Mouse (Mus musculus): ENCODE results near the gene Gigyf1. TPM values are rescaled to one million over a fixed set of nuclear protein-coding genes. Genes with fewer than 3 reads are reported as not detected.
A peak's percentile ranks its signal among the peaks of the same experiment; 100 is the strongest.

The Gigyf1 gene
- polyA plus RNA-seq, 1 experiment from 2014 or later: 20.5 TPM

GRCm38 (mm10) chr5:137565744-137566143 is 47.4 kb downstream of the Gigyf1 start:
- Histone ChIP-seq H3K4me3 (replicated peaks) (no peak overlapping the region), H3K9ac (replicated peaks) (no peak overlapping the region), H3K27ac (no peak overlapping the region), H3K36me3 (peaks cover 36% of the 10 kb centered on the region), H3K9me3 (no peaks in the 10 kb centered on the region), H3K4me1 (replicated peaks) (no peaks in the 10 kb centered on the region), H3K27me3 (no peaks in the 10 kb centered on the region), H3K4me2 (replicated peaks) (no peak overlapping the region)
- WGBS: 82% methylated on average over 6 of the region's 6 CpGs
- no peak for ATAC-seq

GRCm38 (mm10) chr5:137566416-137566815 is 48.1 kb downstream of the Gigyf1 start:
- no peak for ATAC-seq

GRCm38 (mm10) chr5:137568223-137568798 is 50.0 kb downstream of the Gigyf1 start:
- Histone ChIP-seq H3K4me1 (replicated peaks) (no peaks in the 10 kb centered on the region), H3K9ac (replicated peaks) (no peak overlapping the region), H3K27ac (no peak overlapping the region), H3K27me3 (no peaks in the 10 kb centered on the region), H3K4me3 (replicated peaks) (no peak overlapping the region), H3K9me3 (no peaks in the 10 kb centered on the region), H3K36me3 (peaks cover 31% of the 10 kb centered on the region), H3K4me2 (replicated peaks) (no peak overlapping the region)
- WGBS: 85% methylated on average over 8 of the region's 8 CpGs
- ATAC-seq: no peak

More at GRCm38 (mm10) chr5:137566416-137566815, 48.1 kb downstream of the Gigyf1 start:
- Histone ChIP-seq H3K9ac (replicated peaks) (no peak overlapping the region), H3K27ac (no peak overlapping the region), H3K9me3 (no peaks in the 10 kb centered on the region), H3K4me1 (replicated peaks) (no peaks in the 10 kb centered on the region), H3K27me3 (no peaks in the 10 kb centered on the region), H3K36me3 (peaks cover 36% of the 10 kb centered on the region), H3K4me2 (replicated peaks) (no peak overlapping the region), H3K4me3 (replicated peaks) (no peak overlapping the region)
- WGBS: 95% methylated on average over 5 of the region's 5 CpGs

- no peak overlapping the region for H3K27ac ChIP-seq
- no peaks in the 10 kb centered on the region for H3K9me3 ChIP-seq
- no peak overlapping the region for H3K9ac ChIP-seq (replicated peaks)
- peaks cover 31% of the 10 kb centered on the region for H3K36me3 ChIP-seq
- no peak for ATAC-seq
- WGBS: 83% methylated on average over 12 of the region's 12 CpGs
- H3K27me3 ChIP-seq: peaks cover 3% of the 10 kb centered on the region; the same call in 1 of the 2 replicates
- H3K4me2 ChIP-seq (replicated peaks): no peak overlapping the region
- H3K4me1 ChIP-seq (replicated peaks): no peaks in the 10 kb centered on the region
- H3K4me3 ChIP-seq (replicated peaks): no peak overlapping the region
Observed at GRCm38 (mm10) chr5:137569031-137569430, 50.7 kb downstream of the Gigyf1 start.

GRCm38 (mm10) chr5:137569665-137570064 is 51.3 kb downstream of the Gigyf1 start, which contains the start of gene Tfr2:
Gene Tfr2 (plus strand): TSS chr5:137569840.
- H3K9me3 ChIP-seq: no peaks in the 10 kb centered on the region
- H3K9ac ChIP-seq (replicated peaks): no peak within 1 kb of the TSS
- H3K27me3 ChIP-seq: peaks cover 4% of the 10 kb centered on the region; the same call in 1 of the 2 replicates
- 33% methylated on average over 9 of the region's 9 CpGs for WGBS
- peaks cover 25% of the 10 kb centered on the region for H3K36me3 ChIP-seq
- ATAC-seq: no peak
- no peak within 1 kb of the TSS for H3K27ac ChIP-seq
- no peak within 1 kb of the TSS for H3K4me3 ChIP-seq (replicated peaks)
- H3K4me1 ChIP-seq (replicated peaks): peaks cover 6% of the 10 kb centered on the region
- no peak within 1 kb of the TSS for H3K4me2 ChIP-seq (replicated peaks)

- Histone ChIP-seq H3K27ac (no peak overlapping the region), H3K36me3 (peaks cover 20% of the 10 kb centered on the region; the same call in 1 of the 2 replicates), H3K9me3 (no peaks in the 10 kb centered on the region), H3K4me3 (replicated peaks) (no peak overlapping the region), H3K4me1 (replicated peaks) (peaks cover 7% of the 10 kb centered on the region), H3K4me2 (replicated peaks) (no peak overlapping the region), H3K9ac (replicated peaks) (no peak overlapping the region), H3K27me3 (peaks cover 4% of the 10 kb centered on the region; the same call in 1 of the 2 replicates)
- ATAC-seq: no peak
- WGBS: 60% methylated on average over 7 of the region's 7 CpGs
Observed at GRCm38 (mm10) chr5:137570181-137570580, 51.8 kb downstream of the Gigyf1 start.

- ATAC-seq: 0 out of 2 replicates have a peak, but pooled peaks have one; percentile 27
- WGBS: 82% methylated on average over 17 of the region's 17 CpGs
- Histone ChIP-seq H3K4me3 (replicated peaks) (no peak overlapping the region), H3K9ac (replicated peaks) (no peak overlapping the region), H3K36me3 (peaks cover 16% of the 10 kb centered on the region; the same call in 1 of the 2 replicates), H3K4me2 (replicated peaks) (no peak overlapping the region), H3K27ac (no peak overlapping the region), H3K9me3 (no peaks in the 10 kb centered on the region), H3K4me1 (replicated peaks) (peaks cover 7% of the 10 kb centered on the region), H3K27me3 (peaks cover 4% of the 10 kb centered on the region; the same call in 1 of the 2 replicates)
Observed at GRCm38 (mm10) chr5:137570691-137571586, 52.6 kb downstream of the Gigyf1 start.

GRCm38 (mm10) chr5:137574470-137574901 is 56.1 kb downstream of the Gigyf1 start:
- Histone ChIP-seq H3K4me2 (replicated peaks) (peak overlapping the region; percentile 45), H3K27me3 (peaks cover 12% of the 10 kb centered on the region; the same call in 1 of the 2 replicates), H3K36me3 (no peaks in the 10 kb centered on the region), H3K4me3 (replicated peaks) (peak overlapping the region; percentile 16), H3K9ac (replicated peaks) (peak overlapping the region; percentile 17), H3K9me3 (no peaks in the 10 kb centered on the region), H3K27ac (no peak overlapping the region), H3K4me1 (replicated peaks) (peaks cover 7% of the 10 kb centered on the region)
- WGBS: 6% methylated on average over 27 of the region's 27 CpGs
- peak; percentile 58; the same call in 1 of the 2 replicates for ATAC-seq

Small RNA genes lying within 50 kb of the gene (microRNA-seq; reads per million reads assigned to microRNA genes)
- gene Mir6418: 2.5 reads per million, percentile 7 among the genes with 10 or more reads in this experiment

Other genes with a start within 250 kb of the Gigyf1 start
- gene Ache, start 231.0 kb upstream of the Gigyf1 start, polyA plus RNA-seq (2015; fragmentation: Nextera tagmentation; extraction: Ambion mirVana): 11.2 and 11.3 TPM in 2 replicates
- gene Ufsp1, start 223.9 kb upstream of the Gigyf1 start, polyA plus RNA-seq (2015; fragmentation: Nextera tagmentation; extraction: Ambion mirVana): 9.7 and 10.0 TPM in 2 replicates
- 116 and 123 TPM in 2 replicates for gene Srrt, start 210.9 kb upstream of the Gigyf1 start, polyA plus RNA-seq (2015; fragmentation: Nextera tagmentation; extraction: Ambion mirVana)
- gene Trip6, start 204.1 kb upstream of the Gigyf1 start, polyA plus RNA-seq (2015; fragmentation: Nextera tagmentation; extraction: Ambion mirVana): 19.8 and 22.1 TPM in 2 replicates
- 21.8 and 23.4 TPM in 2 replicates for gene Slc12a9, start 185.0 kb upstream of the Gigyf1 start, polyA plus RNA-seq (2015; fragmentation: Nextera tagmentation; extraction: Ambion mirVana)
- 7.5 and 8.6 TPM in 2 replicates for gene Ephb4, start 168.4 kb upstream of the Gigyf1 start, polyA plus RNA-seq (2015; fragmentation: Nextera tagmentation; extraction: Ambion mirVana)
- gene Zan, start 41.5 kb upstream of the Gigyf1 start, polyA plus RNA-seq (2015; fragmentation: Nextera tagmentation; extraction: Ambion mirVana): 0.08 and 0.12 TPM in 2 replicates
- gene Pop7, start 16.0 kb upstream of the Gigyf1 start, polyA plus RNA-seq (2015; fragmentation: Nextera tagmentation; extraction: Ambion mirVana): 74.0 and 82.0 TPM in 2 replicates
- gene Epo, start 14.7 kb downstream of the Gigyf1 start, polyA plus RNA-seq (2015; fragmentation: Nextera tagmentation; extraction: Ambion mirVana): not detected in 2 replicates
- 520 and 545 TPM in 2 replicates for gene Gnb2, start 15.0 kb downstream of the Gigyf1 start, polyA plus RNA-seq (2015; fragmentation: Nextera tagmentation; extraction: Ambion mirVana)
- gene Actl6b, start 35.0 kb downstream of the Gigyf1 start, polyA plus RNA-seq (2015; fragmentation: Nextera tagmentation; extraction: Ambion mirVana): 231 and 235 TPM in 2 replicates
- 2.4 and 3.6 TPM in 2 replicates for gene Tfr2, start 51.3 kb downstream of the Gigyf1 start, polyA plus RNA-seq (2015; fragmentation: Nextera tagmentation; extraction: Ambion mirVana)
- gene Mospd3, start 82.5 kb downstream of the Gigyf1 start, polyA plus RNA-seq (2015; fragmentation: Nextera tagmentation; extraction: Ambion mirVana): 37.6 and 43.1 TPM in 2 replicates
- gene Pcolce, start 95.2 kb downstream of the Gigyf1 start, polyA plus RNA-seq (2015; fragmentation: Nextera tagmentation; extraction: Ambion mirVana): 9.0 and 10.5 TPM in 2 replicates
- 0.23 and 0.32 TPM in 2 replicates for gene Fbxo24, start 110.5 kb downstream of the Gigyf1 start, polyA plus RNA-seq (2015; fragmentation: Nextera tagmentation; extraction: Ambion mirVana)
- 18.7 and 21.4 TPM in 2 replicates for gene Lrch4, start 110.6 kb downstream of the Gigyf1 start, polyA plus RNA-seq (2015; fragmentation: Nextera tagmentation; extraction: Ambion mirVana)
- gene Gm20605, start 110.6 kb downstream of the Gigyf1 start, polyA plus RNA-seq (2015; fragmentation: Nextera tagmentation; extraction: Ambion mirVana): 9.2 and 9.9 TPM in 2 replicates
- 2.7 and 10.9 TPM in 2 replicates for gene Sap25, start 122.8 kb downstream of the Gigyf1 start, polyA plus RNA-seq (2015; fragmentation: Nextera tagmentation; extraction: Ambion mirVana)
- not detected in 2 replicates for gene Irs3, start 127.2 kb downstream of the Gigyf1 start, polyA plus RNA-seq (2015; fragmentation: Nextera tagmentation; extraction: Ambion mirVana)
- gene Agfg2, start 166.2 kb downstream of the Gigyf1 start, polyA plus RNA-seq (2015; fragmentation: Nextera tagmentation; extraction: Ambion mirVana): 19.5 and 19.6 TPM in 2 replicates
- 39.9 and 42.3 TPM in 2 replicates for gene Nyap1, start 223.1 kb downstream of the Gigyf1 start, polyA plus RNA-seq (2015; fragmentation: Nextera tagmentation; extraction: Ambion mirVana)
- 44.2 and 54.0 TPM in 2 replicates for gene Tsc22d4, start 227.2 kb downstream of the Gigyf1 start, polyA plus RNA-seq (2015; fragmentation: Nextera tagmentation; extraction: Ambion mirVana)